Mouse (Mus musculus) thymus, adult 2 months (tissue): ENCODE results near the gene Fam81b. TPM values are rescaled to one million over a fixed set of nuclear protein-coding genes. Genes with fewer than 3 reads are reported as not detected.

ENCODE experiments used
- DNase-seq: peaks from one replicate; pipeline ENCODE4 v3.0.0; 2021
- H3K27ac ChIP-seq: fragments of 200-500 bp; 2 replicates; pipeline ENCODE4 v1.5.1; 2012; ENCODE audit warnings: low read length, control low read depth; ENCODE audit not compliant: control insufficient read depth, insufficient read depth
- H3K27me3 ChIP-seq: fragments of 200-500 bp; 2 replicates; pipeline ENCODE4 v1.6.1; 2012; ENCODE audit warnings: mild to moderate bottlenecking, low read length, moderate library complexity, mixed read lengths; ENCODE audit not compliant: control insufficient read depth, insufficient read depth
- H3K36me3 ChIP-seq: fragments of 200-500 bp; 2 replicates; pipeline ENCODE4 v1.6.1; 2012; ENCODE audit warnings: mild to moderate bottlenecking, low read length, moderate library complexity; ENCODE audit not compliant: control insufficient read depth, insufficient read depth
- H3K4me1 ChIP-seq: fragments of 200-500 bp; replicated peaks from 2 replicates; pipeline ENCODE4 v1.6.1; 2012; ENCODE audit warnings: low read length; ENCODE audit not compliant: control insufficient read depth, insufficient read depth
- H3K4me3 ChIP-seq: fragments of 200-500 bp; 2 replicates; pipeline ENCODE4 v1.5.1; 2012; ENCODE audit warnings: mild to moderate bottlenecking, low read length, control low read depth, moderate library complexity; ENCODE audit not compliant: control insufficient read depth, insufficient read depth
- CTCF ChIP-seq: fragments of 200-500 bp; IDR thresholded peaks from 2 replicates; pipeline ENCODE4 v1.5.1; 2012; ENCODE audit warnings: mild to moderate bottlenecking, control low read depth, low read length, moderate library complexity, borderline replicate concordance; ENCODE audit not compliant: control insufficient read depth, poor library complexity, insufficient read depth; ENCODE audit errors: extremely low read depth
- POLR2A ChIP-seq: fragments of 200-500 bp; IDR thresholded peaks from 2 replicates; pipeline ENCODE4 v1.6.1; 2012; ENCODE audit warnings: mild to moderate bottlenecking, low read length, control low read depth, moderate library complexity; ENCODE audit not compliant: control insufficient read depth, poor library complexity, insufficient read depth; ENCODE audit errors: extremely low read depth
- WGBS: fragments of 180-500 bp; shearing (Covaris S2); methylation state at CpG from one replicate; pipeline ENCODE4 v1.1.7; 2018; 5-methylcytosine and 5-hydroxymethylcytosine counted together
- polyA plus RNA-seq: library from polyadenylated mRNA; depleted of rRNA; stranded (reverse); fragments of >200 nt; gene quantifications from 2 replicates; pipeline ENCODE4 v1.2.3, GENCODE M21; 2012; rRNA removed

The Fam81b gene
- polyA plus RNA-seq, 1 experiment: not detected

DNA sequence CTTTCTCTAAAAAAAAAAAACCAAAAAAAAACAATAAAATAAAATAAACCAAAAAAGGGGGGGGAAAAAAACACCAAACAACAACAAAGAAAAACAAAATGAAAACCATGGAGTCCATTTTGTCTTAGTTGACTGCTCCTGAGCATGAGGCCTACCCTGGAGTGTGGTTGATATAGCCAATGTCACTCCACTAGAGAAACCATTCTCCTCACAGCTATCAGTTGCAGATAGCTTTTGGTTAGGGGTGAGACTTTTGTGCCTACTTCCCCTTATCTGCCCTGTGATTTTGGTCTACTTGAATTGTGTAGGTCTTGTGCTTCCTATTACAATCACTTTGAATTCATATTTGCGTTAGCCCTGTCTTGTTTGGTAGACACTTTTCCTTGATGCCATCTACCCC lies 147.4 kb downstream of the Fam81b start:
- Histone ChIP-seq H3K36me3 (peaks cover 16% of the 10 kb centered on the region), H3K4me1 (no peaks in the 10 kb centered on the region), H3K27me3 (no peaks in the 10 kb centered on the region), H3K27ac (no peak overlapping the region), H3K4me3 (no peak overlapping the region)
- WGBS: 93% methylated on average over 1 of the region's 1 CpGs
- TF ChIP-seq CTCF (no peak), POLR2A (no peak)
- no peak for DNase-seq

DNA sequence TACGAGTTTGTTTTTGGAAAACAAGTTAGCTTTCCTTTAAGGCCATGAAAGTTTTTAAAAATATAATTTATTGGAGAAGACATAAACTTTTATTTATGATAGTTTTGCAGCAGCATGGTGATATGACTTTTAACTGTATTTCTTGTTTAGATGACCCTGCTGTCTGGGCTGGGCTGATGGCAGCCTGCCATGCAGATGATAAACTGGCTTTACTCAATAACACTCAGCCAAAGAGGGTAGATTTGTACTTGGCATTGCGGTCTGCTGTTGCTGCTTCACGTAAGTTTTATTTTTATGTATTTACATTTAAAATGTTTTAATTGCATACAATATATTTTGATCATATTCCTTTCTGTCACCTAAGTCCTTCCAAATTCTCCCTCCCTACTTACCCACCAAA lies 147.8 kb downstream of the Fam81b start:
- Histone ChIP-seq H3K27ac (no peak overlapping the region), H3K36me3 (peaks cover 16% of the 10 kb centered on the region), H3K4me3 (no peak overlapping the region), H3K27me3 (no peaks in the 10 kb centered on the region), H3K4me1 (no peaks in the 10 kb centered on the region)
- WGBS: 98% methylated on average over 3 of the region's 3 CpGs
- DNase-seq: no peak
- TF ChIP-seq CTCF (no peak), POLR2A (no peak)

Other genes with a start within 250 kb of the Fam81b start
- 0.18 and 0.36 TPM in 2 replicates for gene Gpr150, start 248.1 kb downstream of the Fam81b start, polyA plus RNA-seq
- 3.0 and 3.3 TPM in 2 replicates for gene Arsk, start 206.4 kb downstream of the Fam81b start, polyA plus RNA-seq
- 8.1 and 8.5 TPM in 2 replicates for gene Ttc37, start 206.3 kb downstream of the Fam81b start, polyA plus RNA-seq
- 0.60 and 0.77 TPM in 2 replicates for gene Mctp1, start 79.5 kb upstream of the Fam81b start, polyA plus RNA-seq